Comparison of ENCODE assay signal across 16 mouse cellular contexts in the genomic region with DNA sequence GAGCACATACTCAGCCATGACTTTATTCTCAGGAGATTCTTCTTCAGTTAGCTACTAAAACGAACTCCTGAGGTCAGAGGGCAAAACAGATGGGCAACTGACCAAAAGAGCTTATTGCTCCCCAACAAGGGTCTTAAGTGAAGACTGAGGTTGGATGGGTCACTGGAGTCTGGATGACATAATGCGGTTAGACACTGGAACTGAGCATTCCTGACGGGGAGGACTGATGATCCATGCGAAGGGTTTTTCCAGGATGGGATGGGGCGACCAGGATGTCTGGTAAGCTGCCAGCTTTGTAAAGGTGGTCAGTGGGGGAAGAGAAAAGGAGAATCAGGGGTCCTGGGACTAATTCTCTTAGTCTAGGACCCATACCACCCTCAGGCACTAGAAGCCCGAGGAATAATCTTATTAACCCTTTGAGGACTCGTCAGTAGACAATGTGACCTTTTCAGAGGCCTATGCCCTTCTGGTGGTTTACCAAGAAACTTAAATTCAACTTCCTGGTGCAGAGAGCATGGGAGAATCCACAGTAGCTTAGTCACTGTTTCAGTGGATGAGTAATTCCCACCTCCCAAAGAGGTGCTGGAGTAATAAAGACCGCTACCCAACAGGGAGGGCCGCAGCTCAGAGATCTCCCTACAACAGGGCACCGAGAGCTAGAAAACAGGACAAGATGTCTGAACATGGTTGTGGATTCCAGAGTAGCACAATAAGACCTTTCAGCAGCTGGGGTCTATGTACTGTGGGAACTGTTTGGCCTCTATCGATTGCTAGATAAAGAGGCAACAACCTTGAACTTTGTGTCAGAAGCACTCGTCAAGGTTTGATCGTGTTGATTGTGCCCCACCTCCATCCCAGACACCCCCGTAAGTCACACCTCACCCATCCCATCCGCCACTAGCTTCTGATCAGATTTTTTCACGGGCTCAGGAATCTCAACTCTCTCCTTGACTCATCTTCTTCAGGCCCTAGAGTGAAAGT. TPM values are rescaled to one million over a fixed set of nuclear protein-coding genes. Genes with fewer than 3 reads are reported as not detected.
"Had no signal": no experiment of that assay in that cellular context is flagged by ENCODE, and none has a peak within 500 bp of the region (broad histone marks: within the 10 kb centered on the region; RNA-seq: fewer than 3 reads in every experiment).

No protein-coding gene starts in this region.

- H3K4me3 ChIP-seq: layer of hippocampus, adult 2 months; limb, embryonic 12.5 days; liver, embryonic 13.5 days; megakaryocyte, embryonic 14.5 days; neural tube, embryonic 13.5 days had no signal

- H3K27ac ChIP-seq: hindbrain, embryonic 14.5 days; layer of hippocampus, adult 2 months; limb, embryonic 12.5 days; liver, embryonic 13.5 days; macrophage; neural tube, embryonic 13.5 days had no signal

- H3K9me3 ChIP-seq: limb, embryonic 12.5 days; liver, embryonic 13.5 days; megakaryocyte, embryonic 14.5 days; neural tube, embryonic 13.5 days had no signal

- H3K27me3 ChIP-seq: limb, embryonic 12.5 days; liver, embryonic 13.5 days; neural tube, embryonic 13.5 days had no signal

- H3K36me3 ChIP-seq: limb, embryonic 12.5 days; liver, embryonic 13.5 days; neural tube, embryonic 13.5 days had no signal

- H3K9ac ChIP-seq: hindbrain, embryonic 14.5 days; limb, embryonic 12.5 days; liver, embryonic 13.5 days; lung, embryonic 14.5 days; neural tube, embryonic 13.5 days had no signal

- ATAC-seq: midbrain, embryonic 16.5 days had no signal

- H3K4me1 ChIP-seq: limb, embryonic 12.5 days; neural tube, embryonic 13.5 days had no signal

- DNase-seq: kidney, adult 8-10 months; kidney, postnatal 36 days; liver, embryonic 13.5 days; lung, embryonic 14.5 days; lung, postnatal 10 days; retina, postnatal 1 day; thymus, adult 18-20 months; thymus, postnatal 25 days had no signal

- H3K4me2 ChIP-seq: hindbrain, embryonic 14.5 days; limb, embryonic 12.5 days; liver, embryonic 13.5 days; lung, embryonic 14.5 days; midbrain, embryonic 11.5 days; neural tube, embryonic 13.5 days had no signal

RNA-seq across cellular contexts. Expression of gene Hnf1b, which starts 46.9 kb away (rescaled TPM):
- polyA plus RNA-seq: limb, embryonic 12.5 days; macrophage; midbrain, embryonic 11.5 days had no signal
